Mouse (Mus musculus): ENCODE measurements at regions not wholly inside any gene's neighbourhood (a gene's known extent, or its start where the extent isn't known, plus 50 kb on each side); places are given as distances from the start of the nearest gene placed in this dataset.
A peak's percentile ranks its signal among the peaks of the same experiment; 100 is the strongest.

DNA sequence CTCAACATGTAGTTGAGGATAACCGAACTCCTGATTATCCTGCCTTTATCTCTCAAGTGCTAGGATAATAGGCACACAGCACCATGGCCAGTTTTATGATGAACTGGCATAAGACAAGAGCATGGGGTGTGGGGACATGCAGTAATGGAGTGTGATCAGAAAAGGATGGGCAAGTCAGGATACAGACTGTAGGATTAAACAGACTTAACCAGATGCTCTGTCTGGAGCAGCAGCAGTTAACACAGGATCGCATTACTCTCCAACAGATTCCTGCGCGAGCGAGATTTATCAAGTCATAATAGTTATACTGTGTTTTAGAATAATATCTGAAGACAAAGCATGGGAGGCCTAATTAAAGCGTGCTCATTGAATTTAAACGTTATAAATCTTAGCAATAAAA is 51.8 kb upstream of the Adtrp start:
- TF ChIP-seq ETS1 (conservative IDR thresholded peaks at IDR 0.05; ENCODE audit: low read depth, low read length), result no peak
- no peak for TF ChIP-seq GABPA (IDR thresholded peaks at IDR 0.05; ENCODE audit: insufficient replicate concordance, low read depth, low read length)
- no peak for TF ChIP-seq BHLHE40 (IDR thresholded peaks at IDR 0.05; ENCODE audit: low read depth, low read length)
- TF ChIP-seq RCOR1 (conservative IDR thresholded peaks at IDR 0.05; ENCODE audit: low read depth, low read length), result no peak
- in situ Hi-C loops (cut with MboI; ENCODE audit: low pct_ligation_motif_present, low pct_unique_long_range_greater_than_20kb, low sequenced_read_pairs), result no loop called here
- Histone ChIP-seq H3K9ac (ENCODE audit: insufficient read depth, low read depth) (peak overlapping the region; percentile 69; the same call in 1 of the 2 replicates), H3K36me3 (replicated peaks in 1 of 2; ENCODE audit: control insufficient read depth in 1 of 2, insufficient read depth in 1 of 2, low read length in 1 of 2) (peaks cover 3 to 15% of the 10 kb centered on the region in 2 experiments), H3K4me2 (ENCODE audit: insufficient read depth, low read depth, poor library complexity, severe bottlenecking) (peak overlapping the region; percentile 82), H3K4me1 (ENCODE audit: control insufficient read depth in 1 of 2, insufficient read depth in 2 of 2) (peaks cover 25 to 62% of the 10 kb centered on the region in 2 experiments), H3K27ac (ENCODE audit: insufficient read depth, low read depth) (peak overlapping the region; percentile 88), H3K27me3 (replicated peaks) (no peaks in the 10 kb centered on the region), H3K9me3 (replicated peaks; ENCODE audit: low read length) (peaks cover 15% of the 10 kb centered on the region), H3K4me3 (replicated peaks in 1 of 3; ENCODE audit: low read depth in 2 of 3, low read length in 2 of 3, poor library complexity in 1 of 3) (peak overlapping the region; percentile 19 to 37 (median 22)), H3K79me2 (replicated peaks; ENCODE audit: control insufficient read depth, extremely low read depth, insufficient read depth, poor library complexity, severe bottlenecking) (no peaks in the 10 kb centered on the region; the same call in 1 of the 2 replicates)
- DNase-seq (ENCODE audit: extremely low read depth), result no peak
- dilution Hi-C loops (cut with MboI; ENCODE audit: extremely low pct_ligation_motif_present, extremely low pct_unique_long_range_greater_than_20kb, low sequenced_read_pairs), result no loop called here

- no peaks in the 10 kb centered on the region; the same call in 1 of the 2 replicates for H3K79me2 ChIP-seq (replicated peaks; ENCODE audit: control insufficient read depth, extremely low read depth, insufficient read depth, poor library complexity, severe bottlenecking)
- DNase-seq (ENCODE audit: extremely low read depth), result peak; percentile 93
- dilution Hi-C loops (cut with MboI; ENCODE audit: extremely low pct_ligation_motif_present, extremely low pct_unique_long_range_greater_than_20kb, low sequenced_read_pairs), result no loop called here
- H3K4me1 ChIP-seq (ENCODE audit: control insufficient read depth in 1 of 2, insufficient read depth in 2 of 2), result peaks cover 15 to 48% of the 10 kb centered on the region in 2 experiments
- H3K36me3 ChIP-seq (replicated peaks in 1 of 2; ENCODE audit: control insufficient read depth in 1 of 2, insufficient read depth in 1 of 2, low read length in 1 of 2), result peaks cover 3 to 15% of the 10 kb centered on the region in 2 experiments
- H3K9me3 ChIP-seq (replicated peaks; ENCODE audit: low read length), result peaks cover 15% of the 10 kb centered on the region
- no peaks in the 10 kb centered on the region for H3K27me3 ChIP-seq (replicated peaks)
- in situ Hi-C loops (cut with MboI; ENCODE audit: low pct_ligation_motif_present, low pct_unique_long_range_greater_than_20kb, low sequenced_read_pairs), result no loop called here
- H3K9ac ChIP-seq (ENCODE audit: insufficient read depth, low read depth), result peak overlapping the region; percentile 35
- H3K4me3 ChIP-seq (replicated peaks in 1 of 3; ENCODE audit: low read depth in 2 of 3, low read length in 2 of 3, poor library complexity in 1 of 3), result peak overlapping the region in 1 of 3 experiments; percentile 29
- peak overlapping the region; percentile 97 for H3K27ac ChIP-seq (ENCODE audit: insufficient read depth, low read depth)
- peak overlapping the region; percentile 46 for H3K4me2 ChIP-seq (ENCODE audit: insufficient read depth, low read depth, poor library complexity, severe bottlenecking)
- 0 out of 4 replicates have a peak, but pooled peaks of 1 of the 2 experiments have one; percentile 1 for TF ChIP-seq CTCF (conservative IDR thresholded peaks at IDR 0.05 in 1 of 2, IDR thresholded peaks at IDR 0.05 in 1 of 2; ENCODE audit: low read depth in 2 of 2, low read length in 2 of 2)
- 0 out of 2 replicates have a peak, but pooled peaks have one; percentile 15 for TF ChIP-seq RCOR1 (conservative IDR thresholded peaks at IDR 0.05; ENCODE audit: low read depth, low read length)
- TF ChIP-seq JUND (conservative IDR thresholded peaks at IDR 0.05; ENCODE audit: low read depth, low read length), result no peak; the same call in 1 of the 2 replicates
- no peak for TF ChIP-seq HCFC1 (IDR thresholded peaks at IDR 0.05; ENCODE audit: low read depth, low read length)
- TF ChIP-seq ZNF384 (IDR thresholded peaks at IDR 0.05; ENCODE audit: low read depth, low read length), result no peak; the same call in none of the 2 replicates
- peak; percentile 19; the same call in 1 of the 2 replicates for TF ChIP-seq SMC3 (IDR thresholded peaks at IDR 0.05; ENCODE audit: low read depth, low read length)
- TF ChIP-seq UBTF (IDR thresholded peaks at IDR 0.05; ENCODE audit: low read depth, low read length), result no peak
- peak; percentile 84 for TF ChIP-seq IRF4 (IDR thresholded peaks at IDR 0.05; ENCODE audit: low read depth, low read length)
- TF ChIP-seq MAZ (IDR thresholded peaks at IDR 0.05; ENCODE audit: low read depth, low read length), result 0 out of 2 replicates have a peak, but pooled peaks have one; percentile 50
- TF ChIP-seq MAX (IDR thresholded peaks at IDR 0.05; ENCODE audit: low read length), result peak; percentile 90
- TF ChIP-seq MEF2A (IDR thresholded peaks at IDR 0.05; ENCODE audit: borderline replicate concordance, low read depth, low read length), result peak; percentile 72
- TF ChIP-seq NRF1 (IDR thresholded peaks at IDR 0.05; ENCODE audit: low read depth, low read length), result no peak
- peak; percentile 22 for TF ChIP-seq RAD21 (IDR thresholded peaks at IDR 0.05; ENCODE audit: low read depth, low read length)
- TF ChIP-seq BHLHE40 (IDR thresholded peaks at IDR 0.05; ENCODE audit: low read depth, low read length), result peak; percentile 90
- no peak for TF ChIP-seq ELF1 (IDR thresholded peaks at IDR 0.05; ENCODE audit: low read depth, low read length)
- peak; percentile 45; the same call in 1 of the 2 replicates for TF ChIP-seq USF1 (IDR thresholded peaks at IDR 0.05; ENCODE audit: low read depth, low read length)
- peak; percentile 88 for TF ChIP-seq EP300 (IDR thresholded peaks at IDR 0.05; ENCODE audit: low read length)
- TF ChIP-seq JUN (IDR thresholded peaks at IDR 0.05; ENCODE audit: insufficient read depth, low read depth, low read length), result no peak
- 0 out of 2 replicates have a peak, but pooled peaks have one; percentile 39 for TF ChIP-seq USF2 (conservative IDR thresholded peaks at IDR 0.05; ENCODE audit: low read depth, low read length)
- peak; percentile 46; the same call in 1 of the 2 replicates for TF ChIP-seq SIN3A (IDR thresholded peaks at IDR 0.05; ENCODE audit: low read length)
- peak; percentile 87 for TF ChIP-seq TCF12 (IDR thresholded peaks at IDR 0.05; ENCODE audit: low read depth, low read length)
- no peak for TF ChIP-seq GABPA (IDR thresholded peaks at IDR 0.05; ENCODE audit: insufficient replicate concordance, low read depth, low read length)
- peak; percentile 69; the same call in 1 of the 2 replicates for TF ChIP-seq CHD1 (IDR thresholded peaks at IDR 0.05; ENCODE audit: low read depth, low read length)
- peak; percentile 84 for TF ChIP-seq ETS1 (conservative IDR thresholded peaks at IDR 0.05; ENCODE audit: low read depth, low read length)
- peak; percentile 51; the same call in 1 of the 2 replicates for TF ChIP-seq ZMIZ1 (IDR thresholded peaks at IDR 0.05; ENCODE audit: low read depth, low read length)
- TF ChIP-seq MYC (IDR thresholded peaks at IDR 0.05; ENCODE audit: low read depth, low read length), result peak; percentile 88
- no peak for TF ChIP-seq ZKSCAN1 (IDR thresholded peaks at IDR 0.05; ENCODE audit: borderline replicate concordance, low read depth, low read length)
- no peak for TF ChIP-seq E2F4 (IDR thresholded peaks at IDR 0.05; ENCODE audit: insufficient replicate concordance, low read depth, low read length)
These were observed 50.2 kb upstream of the Adtrp start for GRCm38 (mm10) chr13:41897481-41898317.
